Mouse (Mus musculus): Measurements from ENCODE around the gene Cd276. TPM values are rescaled to one million over a fixed set of nuclear protein-coding genes. Genes with fewer than 3 reads are reported as not detected.

The Cd276 gene
- polyA plus RNA-seq, 1 experiment from 2014 or later = 56.4 TPM

Other genes starting within 250 kb of the Cd276 start
- 30.1 and 34.7 TPM in 2 replicates for gene Loxl1, start 242.3 kb downstream of the Cd276 start, polyA plus RNA-seq (2016; fragmentation: Nextera tagmentation; extraction: Ambion mirVana)
- not detected in 2 replicates for gene Tbc1d21, start 185.0 kb downstream of the Cd276 start, polyA plus RNA-seq (2016; fragmentation: Nextera tagmentation; extraction: Ambion mirVana)
- gene Insyn1, start 66.8 kb downstream of the Cd276 start, polyA plus RNA-seq (2016; fragmentation: Nextera tagmentation; extraction: Ambion mirVana) = 4.6 and 5.5 TPM in 2 replicates
- gene Nptn, start 26.8 kb upstream of the Cd276 start, polyA plus RNA-seq (2016; fragmentation: Nextera tagmentation; extraction: Ambion mirVana) = 64.5 and 70.2 TPM in 2 replicates
- gene Rec114, start 188.5 kb upstream of the Cd276 start, polyA plus RNA-seq (2016; fragmentation: Nextera tagmentation; extraction: Ambion mirVana) = 1.4 and 2.1 TPM in 2 replicates